Mouse (Mus musculus) forebrain, postnatal 0 days (tissue): ENCODE measurements around the gene Map3k9. TPM values are rescaled to one million over a fixed set of nuclear protein-coding genes. Genes with fewer than 3 reads are reported as not detected.

Source experiments
- ATAC-seq: fragments of 200-750 bp; cut with Nextera tagmentation; 2 replicates; pipeline ENCODE4 v1.8.0; 2017; ENCODE audit warnings: mild to moderate bottlenecking, moderate library complexity
- DNase-seq: peaks from one replicate; pipeline ENCODE4 v3.0.0-alpha.2; 2015
- H3K27ac ChIP-seq: fragments of 300-500 bp; sonication (generic); 2 replicates; pipeline ENCODE4 v1.5.1; 2014; ENCODE audit warnings: low read depth, mild to moderate bottlenecking, antibody characterized with exemption, low read length, moderate library complexity, mixed read lengths
- H3K27me3 ChIP-seq: fragments of 300-500 bp; sonication (generic); 2 replicates; pipeline ENCODE4 v1.6.1; 2014; ENCODE audit warnings: mild to moderate bottlenecking, low read length, mixed read lengths; ENCODE audit not compliant: insufficient read depth
- H3K36me3 ChIP-seq: fragments of 300-500 bp; sonication (generic); 2 replicates; pipeline ENCODE4 v1.6.1; 2014; ENCODE audit warnings: mild to moderate bottlenecking, moderate library complexity; ENCODE audit not compliant: insufficient read depth
- H3K4me1 ChIP-seq: fragments of 300-500 bp; sonication (generic); 2 replicates; pipeline ENCODE4 v1.6.1; 2014; ENCODE audit warnings: antibody characterized with exemption; ENCODE audit not compliant: insufficient read depth
- H3K4me2 ChIP-seq: fragments of 300-500 bp; sonication (generic); 2 replicates; pipeline ENCODE4 v1.6.1; 2014; ENCODE audit warnings: low read depth, mild to moderate bottlenecking, moderate library complexity
- H3K4me3 ChIP-seq: fragments of 300-500 bp; sonication (generic); 2 replicates; pipeline ENCODE4 v1.5.1; 2014; ENCODE audit warnings: low read depth, low read length, mixed read lengths
- H3K9ac ChIP-seq: fragments of 300-500 bp; sonication (generic); 2 replicates; pipeline ENCODE4 v1.6.1; 2014; ENCODE audit warnings: mild to moderate bottlenecking
- H3K9me3 ChIP-seq: fragments of 300-500 bp; sonication (generic); 2 replicates; pipeline ENCODE4 v1.6.1; 2016; ENCODE audit warnings: low read length
- CTCF ChIP-seq: sonication (generic); IDR thresholded peaks from 2 replicates; pipeline ENCODE4 v1.5.1; 2016; ENCODE audit warnings: antibody characterized with exemption, control low read depth, low read depth
- WGBS: fragments of 180-500 bp; shearing (Covaris S2); extraction: QIAGEN DNeasy Blood & Tissue Kit; methylation state at CpG from one replicate; pipeline ENCODE4 v1.1.7; 2014; 5-methylcytosine and 5-hydroxymethylcytosine counted together
- polyA plus RNA-seq: library from polyadenylated mRNA; unstranded; fragments of >200 nt; fragmentation: Nextera tagmentation; extraction: Ambion mirVana; gene quantifications from 2 replicates; pipeline ENCODE4 v1.2.1, GENCODE M21; 2015
- total RNA-seq: library from RNA; depleted of rRNA; stranded (reverse); fragments of >200 nt; gene quantifications from 2 replicates; pipeline ENCODE4 v1.2.3, GENCODE M21; 2014

Map3k9 gene
- total and polyA plus RNA-seq, 2 experiments from 2014 or later, result 6.5 to 49.2 TPM

GRCm38 (mm10) chr12:81748918-81749317, 32.1 kb downstream of the Map3k9 start:
- no peak overlapping the region for H3K4me2 ChIP-seq
- no peak for DNase-seq
- H3K4me3 ChIP-seq, result no peak overlapping the region
- H3K9ac ChIP-seq, result no peak overlapping the region
- no peaks in the 10 kb centered on the region for H3K9me3 ChIP-seq
- no peaks in the 10 kb centered on the region for H3K4me1 ChIP-seq
- no peaks in the 10 kb centered on the region; the same call in 1 of the 2 replicates for H3K36me3 ChIP-seq
- ATAC-seq, result no peak
- TF ChIP-seq CTCF, result no peak
- H3K27ac ChIP-seq, result no peak overlapping the region
- H3K27me3 ChIP-seq, result no peaks in the 10 kb centered on the region
- WGBS, result 52% methylated on average over 3 of the region's 3 CpGs

- no peak overlapping the region for H3K4me3 ChIP-seq
- H3K4me1 ChIP-seq, result no peaks in the 10 kb centered on the region
- DNase-seq, result peak; percentile 6
- no peak overlapping the region for H3K27ac ChIP-seq
- no peaks in the 10 kb centered on the region for H3K27me3 ChIP-seq
- WGBS, result 49% methylated on average over 4 of the region's 4 CpGs
- H3K36me3 ChIP-seq, result peaks cover 3% of the 10 kb centered on the region
- no peak overlapping the region for H3K9ac ChIP-seq
- H3K4me2 ChIP-seq, result no peak overlapping the region
- TF ChIP-seq CTCF, result no peak
- H3K9me3 ChIP-seq, result no peaks in the 10 kb centered on the region
- no peak for ATAC-seq
Observed at GRCm38 (mm10) chr12:81748021-81748576, 32.9 kb downstream of the Map3k9 start.

GRCm38 (mm10) chr12:81746400-81747024, 34.5 kb downstream of the Map3k9 start:
- no peak overlapping the region for H3K27ac ChIP-seq
- no peaks in the 10 kb centered on the region for H3K9me3 ChIP-seq
- H3K36me3 ChIP-seq, result peaks cover 10% of the 10 kb centered on the region
- no peaks in the 10 kb centered on the region for H3K4me1 ChIP-seq
- DNase-seq (no peak), ATAC-seq (no peak)
- H3K27me3 ChIP-seq, result no peaks in the 10 kb centered on the region
- no peak overlapping the region for H3K4me2 ChIP-seq
- no peak overlapping the region for H3K4me3 ChIP-seq
- no peak for TF ChIP-seq CTCF
- H3K9ac ChIP-seq, result no peak overlapping the region
- 75% methylated on average over 9 of the region's 9 CpGs for WGBS

GRCm38 (mm10) chr12:81735246-81736070, 45.5 kb downstream of the Map3k9 start:
- no peak for TF ChIP-seq CTCF
- DNase-seq, result peak; percentile 9
- H3K27ac ChIP-seq, result 0 out of 2 replicates have a peak overlapping the region, but pooled peaks have one; percentile 16
- no peak overlapping the region for H3K4me3 ChIP-seq
- H3K36me3 ChIP-seq, result peaks cover 40% of the 10 kb centered on the region
- no peaks in the 10 kb centered on the region for H3K4me1 ChIP-seq
- no peak overlapping the region for H3K4me2 ChIP-seq
- H3K9ac ChIP-seq, result no peak overlapping the region
- peak; percentile 66 for ATAC-seq
- H3K27me3 ChIP-seq, result no peaks in the 10 kb centered on the region
- no peaks in the 10 kb centered on the region for H3K9me3 ChIP-seq
- WGBS, result 63% methylated on average over 11 of the region's 11 CpGs

- no peaks in the 10 kb centered on the region for H3K9me3 ChIP-seq
- H3K36me3 ChIP-seq, result peaks cover 60% of the 10 kb centered on the region
- H3K27me3 ChIP-seq, result no peaks in the 10 kb centered on the region
- DNase-seq, result peak; percentile 85
- H3K27ac ChIP-seq, result peak overlapping the region; percentile 41; the same call in 1 of the 2 replicates
- H3K9ac ChIP-seq, result no peak overlapping the region
- 61% methylated on average over 8 of the region's 8 CpGs for WGBS
- ATAC-seq, result peak; percentile 93
- TF ChIP-seq CTCF, result peak; percentile 58
- H3K4me1 ChIP-seq, result no peaks in the 10 kb centered on the region
- no peak overlapping the region for H3K4me3 ChIP-seq
- H3K4me2 ChIP-seq, result no peak overlapping the region
Observed at GRCm38 (mm10) chr12:81726246-81726822, 54.6 kb downstream of the Map3k9 start.

- Histone ChIP-seq H3K4me3 (no peak overlapping the region), H3K4me2 (no peak overlapping the region), H3K27me3 (no peaks in the 10 kb centered on the region), H3K4me1 (no peaks in the 10 kb centered on the region), H3K36me3 (peaks cover 53% of the 10 kb centered on the region), H3K9me3 (no peaks in the 10 kb centered on the region), H3K27ac (no peak overlapping the region), H3K9ac (no peak overlapping the region)
- no peak for DNase-seq
- TF ChIP-seq CTCF, result no peak
- no peak for ATAC-seq
- 93% methylated on average over 6 of the region's 6 CpGs for WGBS
Observed at GRCm38 (mm10) chr12:81724776-81725175, 56.2 kb downstream of the Map3k9 start.

- no peaks in the 10 kb centered on the region for H3K4me1 ChIP-seq
- H3K4me3 ChIP-seq, result no peak overlapping the region
- H3K27me3 ChIP-seq, result no peaks in the 10 kb centered on the region
- ATAC-seq (no peak), DNase-seq (no peak)
- no peak overlapping the region for H3K27ac ChIP-seq
- no peaks in the 10 kb centered on the region for H3K9me3 ChIP-seq
- WGBS, result 91% methylated on average over 7 of the region's 7 CpGs
- no peak overlapping the region for H3K4me2 ChIP-seq
- H3K9ac ChIP-seq, result no peak overlapping the region
- no peak for TF ChIP-seq CTCF
- H3K36me3 ChIP-seq, result peaks cover 43% of the 10 kb centered on the region
Observed at GRCm38 (mm10) chr12:81723375-81723774, 57.6 kb downstream of the Map3k9 start.
